Mouse (Mus musculus): Measurements from ENCODE around the gene C1qtnf1. TPM values are rescaled to one million over a fixed set of nuclear protein-coding genes. Genes with fewer than 3 reads are reported as not detected.

The C1qtnf1 gene
- polyA plus RNA-seq, 1 experiment, result 9.8 TPM

DNA sequence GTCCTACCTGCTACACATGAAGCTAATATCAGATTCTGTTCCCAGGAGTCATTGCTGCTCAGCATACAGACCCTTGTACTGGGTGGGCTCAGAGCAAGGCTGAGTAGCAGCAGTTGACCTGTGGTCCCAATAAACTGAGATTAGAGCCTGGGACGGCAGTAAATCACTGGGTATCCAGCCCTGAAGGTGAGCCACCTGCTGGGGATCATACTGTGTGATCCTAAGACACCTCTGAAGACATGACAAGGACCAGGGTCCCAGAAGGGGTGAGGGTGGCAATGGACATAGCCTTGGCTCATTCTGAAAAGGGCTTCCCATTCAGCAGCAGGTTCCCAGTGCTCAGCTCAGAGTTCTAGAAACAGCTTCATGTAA is 17.9 kb upstream of the C1qtnf1 start:
- Histone ChIP-seq H3K4me2 (ENCODE audit: low read depth) (no peak overlapping the region), H3K27me3 (ENCODE audit: control insufficient read depth, insufficient read depth, insufficient read length) (no peaks in the 10 kb centered on the region), H3K4me3 (no peak overlapping the region), H3K79me2 (ENCODE audit: control insufficient read depth, insufficient read depth) (no peaks in the 10 kb centered on the region), H3ac (ENCODE audit: control insufficient read depth, insufficient read length) (no peak overlapping the region), H3K36me3 (ENCODE audit: control insufficient read depth, insufficient read depth) (no peaks in the 10 kb centered on the region)
- TF ChIP-seq CEBPB (IDR thresholded peaks at IDR 0.05; ENCODE audit: insufficient read depth, poor library complexity, severe bottlenecking) (no peak), MYOD1 (IDR thresholded peaks at IDR 0.05; ENCODE audit: control insufficient read depth in 1 of 3, insufficient read length in 2 of 3, low read depth in 2 of 3) (no peak), MYOG (IDR thresholded peaks at IDR 0.05; ENCODE audit: control insufficient read depth in 1 of 3, insufficient read depth in 1 of 3, insufficient read length in 2 of 3, low read depth in 2 of 3) (no peak), USF1 (IDR thresholded peaks at IDR 0.05; ENCODE audit: low read depth) (no peak), POLR2A (IDR thresholded peaks at IDR 0.05; ENCODE audit: insufficient read length, low read depth) (no peak)

DNA sequence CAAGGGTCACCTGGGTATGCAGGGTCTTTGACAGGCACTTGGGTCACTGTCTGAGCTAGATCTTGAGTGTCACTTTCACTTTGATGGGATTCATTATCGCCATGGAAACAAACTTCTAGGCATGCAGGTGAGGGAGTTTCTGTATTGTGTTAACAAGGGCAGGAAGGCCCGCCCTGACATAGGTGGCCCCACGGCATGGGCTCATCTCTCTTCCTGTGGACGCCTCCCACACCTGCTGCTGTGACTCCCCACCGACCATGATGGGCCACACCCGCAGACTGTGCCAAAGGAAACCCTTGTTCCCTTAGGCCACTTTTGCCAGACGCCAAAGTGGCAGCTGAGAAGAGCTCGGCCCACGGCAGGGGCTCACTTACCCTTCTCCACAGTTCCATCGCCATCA is 17.5 kb upstream of the C1qtnf1 start:
- no peak overlapping the region for H3K4me3 ChIP-seq
- H3K79me2 ChIP-seq (ENCODE audit: control insufficient read depth, insufficient read depth), result no peaks in the 10 kb centered on the region
- H3ac ChIP-seq (ENCODE audit: control insufficient read depth, insufficient read length), result no peak overlapping the region
- no peak for TF ChIP-seq MYOG (IDR thresholded peaks at IDR 0.05; ENCODE audit: control insufficient read depth in 1 of 3, insufficient read depth in 1 of 3, insufficient read length in 2 of 3, low read depth in 2 of 3)
- no peak for TF ChIP-seq TCF12 (IDR thresholded peaks at IDR 0.05; ENCODE audit: insufficient read depth, poor library complexity, severe bottlenecking)
- no peak for TF ChIP-seq REST (IDR thresholded peaks at IDR 0.05; ENCODE audit: insufficient read depth, insufficient read length)
- H3K4me2 ChIP-seq (ENCODE audit: low read depth), result no peak overlapping the region
- H3K36me3 ChIP-seq (ENCODE audit: control insufficient read depth, insufficient read depth), result no peaks in the 10 kb centered on the region
- no peaks in the 10 kb centered on the region for H3K27me3 ChIP-seq (ENCODE audit: control insufficient read depth, insufficient read depth, insufficient read length)

DNA sequence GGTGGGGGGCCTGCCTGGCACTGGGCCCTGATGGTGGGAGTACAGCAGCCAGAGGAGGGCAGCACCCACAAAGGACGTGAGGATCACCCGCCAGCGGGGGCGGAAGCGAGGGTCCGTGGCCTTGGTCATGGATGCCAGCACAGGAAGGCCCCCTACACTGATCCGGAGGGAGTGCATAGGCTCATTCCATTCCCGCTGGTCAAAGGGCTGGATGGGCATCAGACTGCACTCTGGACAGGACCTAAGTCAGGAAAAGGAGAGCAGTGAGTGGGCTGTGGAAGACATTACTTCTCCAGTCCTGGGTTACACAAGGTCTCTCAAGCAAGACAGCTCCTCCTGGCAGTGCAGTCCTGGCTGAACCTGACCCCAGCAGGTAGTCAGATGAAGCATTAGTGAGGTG is 16.7 kb upstream of the C1qtnf1 start:
- H3K4me2 ChIP-seq (ENCODE audit: low read depth), result no peak overlapping the region
- no peak overlapping the region for H3ac ChIP-seq (ENCODE audit: control insufficient read depth, insufficient read length)
- H3K4me3 ChIP-seq, result no peak overlapping the region
- TF ChIP-seq SRF (IDR thresholded peaks at IDR 0.05; ENCODE audit: control insufficient read depth, insufficient read length, low read depth) (no peak), REST (IDR thresholded peaks at IDR 0.05; ENCODE audit: insufficient read depth, insufficient read length) (no peak), MYOG (IDR thresholded peaks at IDR 0.05; ENCODE audit: control insufficient read depth in 1 of 3, insufficient read depth in 1 of 3, insufficient read length in 2 of 3, low read depth in 2 of 3) (no peak), POLR2A (IDR thresholded peaks at IDR 0.05; ENCODE audit: insufficient read length, low read depth) (no peak), POLR2AphosphoS2 (IDR thresholded peaks at IDR 0.05; ENCODE audit: insufficient read length, low read depth) (no peak), USF1 (IDR thresholded peaks at IDR 0.05; ENCODE audit: low read depth) (no peak), TCF3 (IDR thresholded peaks at IDR 0.05; ENCODE audit: insufficient read length, low read depth) (no peak), E2F4 (IDR thresholded peaks at IDR 0.05; ENCODE audit: insufficient read depth) (no peak), CEBPB (IDR thresholded peaks at IDR 0.05; ENCODE audit: insufficient read depth, poor library complexity, severe bottlenecking) (no peak), MAX (IDR thresholded peaks at IDR 0.05; ENCODE audit: low read depth) (no peak), MYOD1 (IDR thresholded peaks at IDR 0.05; ENCODE audit: control insufficient read depth in 1 of 3, insufficient read length in 2 of 3, low read depth in 2 of 3) (no peak), TCF12 (IDR thresholded peaks at IDR 0.05; ENCODE audit: insufficient read depth, poor library complexity, severe bottlenecking) (no peak)
- H3K27me3 ChIP-seq (ENCODE audit: control insufficient read depth, insufficient read depth, insufficient read length), result no peaks in the 10 kb centered on the region
- no peaks in the 10 kb centered on the region for H3K79me2 ChIP-seq (ENCODE audit: control insufficient read depth, insufficient read depth)
- no peaks in the 10 kb centered on the region for H3K36me3 ChIP-seq (ENCODE audit: control insufficient read depth, insufficient read depth)

DNA sequence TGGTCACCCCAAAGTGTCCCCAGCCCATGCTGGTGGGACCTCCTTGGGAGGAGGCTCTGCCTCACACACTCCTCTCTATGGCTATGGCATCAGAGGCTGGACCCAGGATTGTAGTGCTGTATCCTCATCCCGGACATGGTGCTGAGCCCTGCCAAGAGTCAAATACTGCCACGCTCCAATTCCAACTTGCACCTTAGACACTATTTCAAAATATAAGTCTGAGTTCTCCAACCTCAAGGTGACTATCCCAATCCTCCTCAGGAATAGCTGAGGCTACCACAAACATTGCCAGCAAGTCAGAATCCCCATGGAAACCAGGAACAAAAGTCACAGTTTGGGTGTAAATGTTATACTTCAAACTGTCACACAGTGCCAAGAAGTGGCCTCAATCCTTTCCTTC is 15.4 kb upstream of the C1qtnf1 start:
- H3K79me2 ChIP-seq (ENCODE audit: control insufficient read depth, insufficient read depth), result peaks cover 2% of the 10 kb centered on the region
- TF ChIP-seq USF1 (IDR thresholded peaks at IDR 0.05; ENCODE audit: low read depth) (no peak), MAX (IDR thresholded peaks at IDR 0.05; ENCODE audit: low read depth) (no peak), E2F4 (IDR thresholded peaks at IDR 0.05; ENCODE audit: insufficient read depth) (no peak), REST (IDR thresholded peaks at IDR 0.05; ENCODE audit: insufficient read depth, insufficient read length) (no peak)
- H3K27me3 ChIP-seq (ENCODE audit: control insufficient read depth, insufficient read depth, insufficient read length), result no peaks in the 10 kb centered on the region
- no peak overlapping the region for H3K4me2 ChIP-seq (ENCODE audit: low read depth)
- no peak overlapping the region for H3ac ChIP-seq (ENCODE audit: control insufficient read depth, insufficient read length)
- H3K4me3 ChIP-seq, result no peak overlapping the region
- no peaks in the 10 kb centered on the region for H3K36me3 ChIP-seq (ENCODE audit: control insufficient read depth, insufficient read depth)

DNA sequence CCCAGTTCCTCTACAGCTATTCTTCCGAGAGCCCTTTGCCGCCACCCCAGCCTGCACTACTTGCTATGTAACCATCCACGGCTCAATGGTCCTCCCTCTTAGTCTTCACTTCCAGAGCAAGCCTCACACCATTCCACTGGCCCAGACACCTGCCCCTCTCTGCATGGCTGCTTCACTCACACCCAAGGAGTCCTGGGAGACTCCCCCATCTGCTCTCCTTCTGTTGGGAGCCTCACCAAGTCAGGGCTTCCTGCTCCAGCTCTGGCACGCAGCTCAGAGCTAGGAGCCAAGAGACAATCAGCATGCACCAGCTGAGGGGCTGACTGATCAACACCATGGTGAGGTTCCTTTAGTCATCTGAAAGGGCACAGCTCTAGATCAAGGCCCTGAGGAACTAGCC is 14.9 kb upstream of the C1qtnf1 start:
- Histone ChIP-seq H3K4me2 (ENCODE audit: low read depth) (no peak overlapping the region), H3K79me2 (ENCODE audit: control insufficient read depth, insufficient read depth) (peaks cover 7% of the 10 kb centered on the region), H3K4me3 (no peak overlapping the region), H3ac (ENCODE audit: control insufficient read depth, insufficient read length) (no peak overlapping the region), H3K36me3 (ENCODE audit: control insufficient read depth, insufficient read depth) (no peaks in the 10 kb centered on the region), H3K27me3 (ENCODE audit: control insufficient read depth, insufficient read depth, insufficient read length) (no peaks in the 10 kb centered on the region)
- TF ChIP-seq MAX (IDR thresholded peaks at IDR 0.05; ENCODE audit: low read depth) (no peak), E2F4 (IDR thresholded peaks at IDR 0.05; ENCODE audit: insufficient read depth) (no peak), TCF12 (IDR thresholded peaks at IDR 0.05; ENCODE audit: insufficient read depth, poor library complexity, severe bottlenecking) (no peak), CEBPB (IDR thresholded peaks at IDR 0.05; ENCODE audit: insufficient read depth, poor library complexity, severe bottlenecking) (no peak), MYOG (IDR thresholded peaks at IDR 0.05; ENCODE audit: control insufficient read depth in 1 of 3, insufficient read depth in 1 of 3, insufficient read length in 2 of 3, low read depth in 2 of 3) (no peak), POLR2AphosphoS2 (IDR thresholded peaks at IDR 0.05; ENCODE audit: insufficient read length, low read depth) (no peak), USF1 (IDR thresholded peaks at IDR 0.05; ENCODE audit: low read depth) (no peak), REST (IDR thresholded peaks at IDR 0.05; ENCODE audit: insufficient read depth, insufficient read length) (no peak), MYOD1 (IDR thresholded peaks at IDR 0.05; ENCODE audit: control insufficient read depth in 1 of 3, insufficient read length in 2 of 3, low read depth in 2 of 3) (no peak), TCF3 (IDR thresholded peaks at IDR 0.05; ENCODE audit: insufficient read length, low read depth) (no peak), SRF (IDR thresholded peaks at IDR 0.05; ENCODE audit: control insufficient read depth, insufficient read length, low read depth) (no peak), POLR2A (IDR thresholded peaks at IDR 0.05; ENCODE audit: insufficient read length, low read depth) (no peak)

Measured in myocyte (in vitro differentiated cells).